Mouse (Mus musculus): ENCODE data around the gene Alkbh5.

DNA sequence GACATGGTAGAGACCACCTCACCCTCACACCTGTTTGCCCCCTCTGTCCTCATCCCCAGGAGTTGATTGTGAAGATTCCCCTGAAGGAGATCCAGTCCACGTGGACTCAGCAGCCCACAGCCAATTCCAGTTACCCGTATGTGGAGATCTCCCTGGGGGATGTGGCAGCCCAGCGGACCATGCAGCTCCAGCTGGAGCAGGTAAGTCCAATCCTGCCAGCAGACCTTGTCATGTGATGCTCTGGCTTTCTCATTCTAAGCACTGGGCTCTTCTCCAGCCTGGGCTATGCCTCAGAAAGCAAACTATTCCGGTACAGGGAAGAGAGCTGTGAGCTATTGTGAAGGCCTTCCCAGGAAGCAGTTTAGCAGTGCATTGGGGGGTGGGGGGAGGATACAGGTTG lies 9.7 kb upstream of the Alkbh5 start:
- TF ChIP-seq POLR2A (IDR thresholded peaks at IDR 0.05; ENCODE audit: borderline replicate concordance, extremely low read depth, insufficient read depth, insufficient read length, poor library complexity, severe bottlenecking) (no peak), CTCF (IDR thresholded peaks at IDR 0.05; ENCODE audit: borderline replicate concordance, extremely low read depth, insufficient read depth, insufficient read length) (no peak)

Measured in brain, embryonic 14.5 days (tissue).